Mouse (Mus musculus) liver, adult 2 months (tissue): Measurements from ENCODE around the gene Rbm20.

ENCODE experiments used
- CTCF ChIP-seq: fragments of 200-500 bp; IDR thresholded peaks from 2 replicates; pipeline ENCODE4 v1.5.1; 2011; ENCODE audit warnings: low read depth, low read length, control low read depth
- POLR2A ChIP-seq: fragments of 200-500 bp; IDR thresholded peaks from 2 replicates; pipeline ENCODE4 v1.6.1; 2011; ENCODE audit warnings: low read length, control low read depth; ENCODE audit not compliant: insufficient read depth; ENCODE audit errors: extremely low read depth

DNA sequence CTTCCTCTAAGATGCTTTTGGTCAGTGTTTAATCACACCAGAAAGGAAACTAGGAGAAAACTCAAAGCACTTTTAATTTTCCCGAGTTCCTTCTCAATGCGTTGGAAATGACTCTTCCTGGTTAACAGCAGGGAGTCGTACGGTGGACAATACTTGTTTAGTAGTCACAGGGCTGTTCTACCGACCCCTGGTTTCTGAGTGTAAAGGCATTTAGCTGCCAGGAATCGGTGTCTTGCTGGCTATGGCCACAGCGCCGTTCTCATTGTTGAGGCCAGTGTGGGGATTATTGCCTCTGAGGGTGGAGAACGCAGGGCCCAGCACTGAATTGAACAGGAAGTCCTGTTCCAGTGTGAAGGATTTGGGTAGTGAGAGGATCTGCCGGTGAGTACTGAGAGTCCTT lies 13.7 kb downstream of the Rbm20 start:
- TF ChIP-seq CTCF (no peak), POLR2A (no peak)
